Mouse (Mus musculus): ENCODE results near the gene Ugt2b38. TPM values are rescaled to one million over a fixed set of nuclear protein-coding genes. Genes with fewer than 3 reads are reported as not detected.
"Not testable (repeated sequence)": the region's sequence is repeated elsewhere in the genome, so short reads cannot be mapped to it uniquely, and the experiment has no call there.

Ugt2b38 gene
- total RNA-seq (2021): not detected
- long read RNA-seq, experiment 1: 0 reads
- long read RNA-seq, experiment 2: 0 reads

GRCm38 (mm10) chr5:87424041-87424440, at the start of gene Ugt2b38:
TSS of gene Ugt2b38 (minus strand) at chr5:87424203.
- intact Hi-C loops (cut with DNase I); DNase-seq (ENCODE audit: low spot score in 2 of 2): not testable (repeated sequence)

DNA sequence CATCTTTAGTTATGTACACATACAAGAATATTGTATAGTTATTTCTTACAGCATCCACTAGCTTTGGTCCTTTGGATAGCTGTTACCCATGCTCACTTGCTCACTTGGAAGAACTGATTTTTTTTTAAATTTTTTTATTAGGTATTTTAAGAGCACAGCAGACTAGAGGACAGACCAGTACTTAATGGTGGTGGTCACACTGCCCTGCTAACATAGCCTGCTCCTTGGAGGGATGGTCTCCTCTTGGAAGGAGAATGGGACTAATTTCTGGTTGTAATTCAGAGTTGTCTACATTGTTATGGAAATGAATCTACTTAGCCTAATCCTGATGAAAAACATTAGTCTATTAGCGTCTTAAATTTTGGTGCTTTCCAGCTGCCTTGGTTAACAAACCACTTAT, 34.8 kb upstream of the Ugt2b38 start:
- intact Hi-C loops (cut with DNase I): no loop called here
- DNase-seq (ENCODE audit: low spot score in 2 of 2): no peak

DNA sequence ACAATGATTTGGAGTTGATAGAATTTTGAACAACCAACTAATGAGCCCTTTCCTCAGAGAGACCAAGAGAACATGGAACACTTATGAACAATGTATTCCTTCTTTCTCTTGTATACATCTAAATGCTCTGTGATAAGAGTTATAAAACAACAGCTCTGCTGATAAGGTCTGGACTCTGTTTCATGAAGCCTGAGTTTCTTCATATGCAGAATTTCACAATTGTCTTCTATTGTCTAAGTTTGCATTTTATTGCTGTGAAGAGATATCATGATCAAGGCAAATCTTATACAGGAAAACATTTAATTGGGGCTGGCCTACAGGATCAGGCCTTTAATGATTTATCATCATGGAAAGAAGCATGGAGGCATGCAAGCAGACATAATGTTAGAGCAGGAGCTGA, 33.7 kb upstream of the Ugt2b38 start:
- no peak for DNase-seq (ENCODE audit: low spot score in 2 of 2)
- intact Hi-C loops (cut with DNase I): no loop called here

DNA sequence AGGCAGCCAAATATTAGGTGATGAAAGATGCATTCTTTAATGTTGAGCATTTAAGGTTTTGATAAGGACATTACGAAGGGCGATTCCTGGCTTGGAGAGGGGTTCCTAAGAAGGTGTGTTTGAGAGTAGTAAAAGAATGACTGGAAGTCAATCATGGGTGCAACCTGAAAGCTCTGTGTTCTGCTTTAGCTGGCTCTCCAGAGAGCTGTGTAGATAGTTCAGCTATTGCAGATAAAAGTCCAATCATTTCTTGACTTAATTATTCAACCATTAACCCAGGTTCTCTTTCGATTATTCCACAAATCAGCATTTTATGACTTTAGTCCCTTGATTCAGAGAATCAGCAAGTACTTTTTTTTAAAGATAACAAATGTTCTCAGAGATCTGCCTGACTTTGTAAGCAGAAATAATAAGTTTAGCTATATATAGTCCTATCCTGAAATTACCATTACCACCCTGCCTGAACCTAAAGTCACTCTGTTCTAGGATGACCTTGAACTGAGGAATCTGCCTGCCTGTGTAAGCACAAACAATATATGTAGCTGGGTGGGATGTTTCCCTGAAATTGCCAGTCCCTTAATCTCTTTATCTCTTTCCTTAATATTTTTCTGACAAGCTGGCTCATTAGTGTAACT, 32.3 kb upstream of the Ugt2b38 start:
- intact Hi-C loops (cut with DNase I): no loop called here
- DNase-seq (ENCODE audit: low spot score in 2 of 2): no peak

GRCm38 (mm10) chr5:87455519-87455918, 31.5 kb upstream of the Ugt2b38 start:
- no peak for DNase-seq (ENCODE audit: low spot score in 2 of 2)
- intact Hi-C loops (cut with DNase I): no loop called here

GRCm38 (mm10) chr5:87452514-87452913, 28.5 kb upstream of the Ugt2b38 start:
- DNase-seq (ENCODE audit: low spot score in 2 of 2); intact Hi-C loops (cut with DNase I): not testable (repeated sequence)

DNA sequence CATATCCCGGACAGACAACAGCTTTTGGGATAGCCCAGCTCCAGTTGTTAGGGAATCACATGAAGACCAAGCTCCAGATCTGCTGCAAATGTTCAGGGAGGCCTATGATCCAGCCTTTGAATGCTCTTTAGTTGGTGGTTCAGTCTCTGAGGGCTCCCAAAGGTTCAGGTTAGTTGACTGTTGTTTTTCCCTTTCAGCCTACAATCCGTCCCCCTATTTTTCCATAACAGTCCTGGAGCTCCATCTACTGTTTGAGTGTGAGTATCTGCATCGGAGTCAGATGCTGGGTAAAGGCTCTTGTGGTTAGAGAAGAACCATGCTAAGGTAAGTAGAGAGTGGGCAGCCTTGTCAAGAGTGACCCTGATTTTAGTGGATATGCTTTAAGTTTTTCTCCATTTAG, 12.3 kb upstream of the Ugt2b38 start:
- DNase-seq (ENCODE audit: low spot score in 2 of 2): peak; percentile 5 to 19
- intact Hi-C loops (cut with DNase I): loop anchor here (5.0 to 10.0 kb wide), 2 partner anchors 551 to 584 kb away; no protein-coding TSS in a partner anchor

- intact Hi-C loops (cut with DNase I): no loop called here
- DNase-seq (ENCODE audit: low spot score in 2 of 2): no peak
Observed at GRCm38 (mm10) chr5:87425676-87426075, 1.7 kb upstream of the Ugt2b38 start.

DNA sequence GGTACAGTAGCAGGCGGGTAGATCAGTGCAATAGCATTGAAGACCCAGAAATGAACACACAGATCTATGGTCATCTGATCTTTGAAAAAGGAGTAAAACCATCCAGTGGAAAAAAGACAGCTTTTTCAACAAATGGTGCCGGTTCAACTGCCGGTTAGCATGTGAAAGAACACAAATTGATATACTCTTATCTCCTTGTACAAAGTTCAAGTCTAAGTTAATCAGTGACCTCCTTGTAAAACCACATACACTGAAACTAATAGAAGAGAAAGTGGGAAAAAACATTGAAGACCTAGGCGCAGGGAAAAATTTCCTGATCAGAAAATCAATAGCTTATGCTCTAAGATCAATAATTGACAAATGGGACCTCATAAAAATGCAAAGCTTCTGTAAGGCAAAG, 27.0 kb downstream of the Ugt2b38 start:
- DNase-seq (ENCODE audit: low spot score in 2 of 2): no peak
- intact Hi-C loops (cut with DNase I): no loop called here

DNA sequence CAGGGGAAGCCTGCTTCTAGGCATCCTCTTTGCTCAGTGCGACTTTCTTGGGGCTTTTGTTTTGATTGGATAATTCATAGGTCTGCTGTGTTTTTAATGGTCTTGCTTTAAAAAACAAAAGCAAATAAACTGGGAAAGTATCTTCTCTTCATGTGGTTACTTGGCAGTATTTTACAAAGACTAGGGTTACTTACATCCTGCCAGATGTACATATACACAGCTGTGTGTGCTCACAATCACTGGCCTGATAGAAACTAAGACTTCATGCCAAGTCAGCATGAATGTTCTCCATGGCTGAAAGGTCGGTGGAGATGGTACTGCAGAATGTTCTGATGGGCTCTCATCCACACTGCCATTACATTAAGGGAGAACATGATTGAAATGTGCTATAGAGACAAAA, 33.2 kb downstream of the Ugt2b38 start:
- intact Hi-C loops (cut with DNase I): no loop called here

GRCm38 (mm10) chr5:87380234-87380633, 43.8 kb downstream of the Ugt2b38 start:
- DNase-seq (ENCODE audit: low spot score in 2 of 2): no peak
- intact Hi-C loops (cut with DNase I): no loop called here

More for the DNA sequence above, 33.2 kb downstream of the Ugt2b38 start:
- no peak for DNase-seq (ENCODE audit: low spot score in 2 of 2)

DNA sequence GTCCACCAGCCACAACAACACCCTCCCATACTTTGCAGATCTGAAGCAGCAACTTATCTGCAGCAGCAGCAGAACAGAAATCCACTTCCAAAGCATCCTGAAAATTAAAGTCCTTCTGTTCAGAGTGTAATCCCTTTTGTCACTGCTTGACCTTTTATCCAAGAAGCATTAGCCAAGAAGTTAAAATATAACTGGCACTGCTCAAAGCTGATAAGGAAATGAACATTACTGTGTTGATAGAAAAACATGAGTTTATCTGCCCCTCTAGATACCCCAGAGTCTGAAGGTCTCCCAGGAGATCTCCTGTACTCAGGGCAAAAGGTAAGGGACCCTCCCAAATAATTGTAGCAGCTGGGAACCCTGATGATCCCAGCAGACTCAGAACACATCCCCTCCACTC, 44.2 kb downstream of the Ugt2b38 start:
- no peak for DNase-seq (ENCODE audit: low spot score in 2 of 2)
- intact Hi-C loops (cut with DNase I): no loop called here

- no peak for DNase-seq (ENCODE audit: low spot score in 2 of 2)
- intact Hi-C loops (cut with DNase I): no loop called here
Observed at GRCm38 (mm10) chr5:87375874-87376383, 48.1 kb downstream of the Ugt2b38 start.

- intact Hi-C loops (cut with DNase I): no loop called here
- no peak for DNase-seq (ENCODE audit: low spot score in 2 of 2)
Observed at GRCm38 (mm10) chr5:87373502-87373863, 50.5 kb downstream of the Ugt2b38 start.

GRCm38 (mm10) chr5:87372788-87373501, 51.1 kb downstream of the Ugt2b38 start:
- DNase-seq (ENCODE audit: low spot score in 2 of 2); intact Hi-C loops (cut with DNase I): not testable (repeated sequence)

Other genes with a start within 250 kb of the Ugt2b38 start
- gene Ugt2b37, start 169.4 kb downstream of the Ugt2b38 start, total RNA-seq (2021): not detected
- not detected for gene Ugt2a3, start 87.0 kb downstream of the Ugt2b38 start, total RNA-seq (2021)
- not detected for gene Ugt2a2, start 58.1 kb upstream of the Ugt2b38 start, total RNA-seq (2021)
- gene Gm43638, start 62.6 kb upstream of the Ugt2b38 start, total RNA-seq (2021): not detected
- not detected for gene Ugt2a1, start 66.7 kb upstream of the Ugt2b38 start, total RNA-seq (2021)
- not detected for gene Sult1b1, start 114.0 kb upstream of the Ugt2b38 start, total RNA-seq (2021)
- not detected for gene Sult1d1, start 144.8 kb upstream of the Ugt2b38 start, total RNA-seq (2021)
- not detected for gene Sult1e1, start 167.4 kb upstream of the Ugt2b38 start, total RNA-seq (2021)
- gene Csn1s1, start 242.0 kb upstream of the Ugt2b38 start, total RNA-seq (2021): not detected